Mouse (Mus musculus): ENCODE data around the gene Wdr25. TPM values are rescaled to one million over a fixed set of nuclear protein-coding genes. Genes with fewer than 3 reads are reported as not detected.

Wdr25 gene
- polyA plus RNA-seq, 1 experiment from 2014 or later, result 8.0 TPM

GRCm38 (mm10) chr12:108932113-108932512 is 38.7 kb downstream of the Wdr25 start:
- no peak overlapping the region for H3K4me2 ChIP-seq
- H3K4me3 ChIP-seq (ENCODE audit: low read depth, low read length), result no peak overlapping the region
- no peak for TF ChIP-seq CTCF (IDR thresholded peaks at IDR 0.05; ENCODE audit: low read depth)
- H3K9me3 ChIP-seq (ENCODE audit: low read depth, low read length), result no peaks in the 10 kb centered on the region
- H3K27me3 ChIP-seq (ENCODE audit: insufficient read depth, low read length), result no peaks in the 10 kb centered on the region
- H3K27ac ChIP-seq (ENCODE audit: low read depth), result no peak overlapping the region
- DNase-seq (no peak), ATAC-seq (ENCODE audit: insufficient read depth) (no peak)
- no peaks in the 10 kb centered on the region; the same call in 1 of the 2 replicates for H3K4me1 ChIP-seq (ENCODE audit: insufficient read depth)
- no peaks in the 10 kb centered on the region for H3K36me3 ChIP-seq (ENCODE audit: insufficient read depth)
- no peak overlapping the region for H3K9ac ChIP-seq
- WGBS, result 42% methylated on average over 3 of the region's 3 CpGs

DNA sequence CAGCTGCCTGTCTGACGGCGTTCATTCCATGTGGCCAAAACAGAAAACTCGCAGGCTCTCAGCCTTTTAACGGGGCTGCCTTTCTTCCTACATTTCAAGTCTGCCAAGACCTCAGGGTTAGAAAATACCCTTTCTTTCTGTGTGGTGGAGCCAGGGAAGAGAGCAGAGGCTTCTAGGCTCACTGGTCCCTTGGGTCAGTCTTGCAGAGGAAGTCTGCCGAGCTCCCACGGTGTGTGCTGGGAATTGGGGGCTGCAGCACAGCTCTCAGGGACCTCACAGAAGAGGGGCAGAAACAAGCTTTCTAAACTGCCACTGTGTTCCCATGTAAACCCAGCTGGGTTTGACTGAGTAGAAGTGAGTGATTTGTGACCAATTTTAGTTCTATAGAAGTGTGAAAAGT is 40.8 kb downstream of the Wdr25 start:
- no peaks in the 10 kb centered on the region for H3K9me3 ChIP-seq (ENCODE audit: low read depth, low read length)
- no peak for DNase-seq
- H3K4me1 ChIP-seq (ENCODE audit: insufficient read depth), result no peaks in the 10 kb centered on the region; the same call in 1 of the 2 replicates
- 76% methylated on average over 6 of the region's 6 CpGs for WGBS
- H3K4me2 ChIP-seq, result no peak overlapping the region
- no peak for ATAC-seq (ENCODE audit: insufficient read depth)
- H3K4me3 ChIP-seq (ENCODE audit: low read depth, low read length), result no peak overlapping the region
- no peaks in the 10 kb centered on the region for H3K36me3 ChIP-seq (ENCODE audit: insufficient read depth)
- no peak overlapping the region for H3K27ac ChIP-seq (ENCODE audit: low read depth)
- no peak for TF ChIP-seq CTCF (IDR thresholded peaks at IDR 0.05; ENCODE audit: low read depth)
- no peak overlapping the region for H3K9ac ChIP-seq
- H3K27me3 ChIP-seq (ENCODE audit: insufficient read depth, low read length), result no peaks in the 10 kb centered on the region

GRCm38 (mm10) chr12:108936834-108937233 is 43.4 kb downstream of the Wdr25 start:
- H3K27ac ChIP-seq (ENCODE audit: low read depth), result no peak overlapping the region
- ATAC-seq (ENCODE audit: insufficient read depth) (no peak), DNase-seq (no peak)
- H3K9ac ChIP-seq, result no peak overlapping the region
- no peaks in the 10 kb centered on the region for H3K27me3 ChIP-seq (ENCODE audit: insufficient read depth, low read length)
- 52% methylated on average over 6 of the region's 6 CpGs for WGBS
- H3K4me2 ChIP-seq, result no peak overlapping the region
- no peak overlapping the region for H3K4me3 ChIP-seq (ENCODE audit: low read depth, low read length)
- H3K9me3 ChIP-seq (ENCODE audit: low read depth, low read length), result no peaks in the 10 kb centered on the region
- no peaks in the 10 kb centered on the region for H3K4me1 ChIP-seq (ENCODE audit: insufficient read depth)
- TF ChIP-seq CTCF (IDR thresholded peaks at IDR 0.05; ENCODE audit: low read depth), result no peak
- no peaks in the 10 kb centered on the region for H3K36me3 ChIP-seq (ENCODE audit: insufficient read depth)

GRCm38 (mm10) chr12:108937506-108937905 is 44.1 kb downstream of the Wdr25 start:
- Histone ChIP-seq H3K36me3 (ENCODE audit: insufficient read depth) (no peaks in the 10 kb centered on the region), H3K4me1 (ENCODE audit: insufficient read depth) (no peaks in the 10 kb centered on the region), H3K27ac (ENCODE audit: low read depth) (no peak overlapping the region), H3K27me3 (ENCODE audit: insufficient read depth, low read length) (no peaks in the 10 kb centered on the region), H3K4me2 (no peak overlapping the region), H3K9ac (no peak overlapping the region), H3K4me3 (ENCODE audit: low read depth, low read length) (no peak overlapping the region), H3K9me3 (ENCODE audit: low read depth, low read length) (no peaks in the 10 kb centered on the region)
- DNase-seq (no peak), ATAC-seq (ENCODE audit: insufficient read depth) (no peak)
- TF ChIP-seq CTCF (IDR thresholded peaks at IDR 0.05; ENCODE audit: low read depth), result no peak
- 73% methylated on average over 4 of the region's 4 CpGs for WGBS

GRCm38 (mm10) chr12:108938844-108939243 is 45.4 kb downstream of the Wdr25 start:
- no peak overlapping the region for H3K27ac ChIP-seq (ENCODE audit: low read depth)
- no peak for TF ChIP-seq CTCF (IDR thresholded peaks at IDR 0.05; ENCODE audit: low read depth)

GRCm38 (mm10) chr12:108939317-108939716 is 45.9 kb downstream of the Wdr25 start:
- Histone ChIP-seq H3K9me3 (ENCODE audit: low read depth, low read length) (no peaks in the 10 kb centered on the region), H3K9ac (no peak overlapping the region), H3K27ac (ENCODE audit: low read depth) (no peak overlapping the region), H3K27me3 (ENCODE audit: insufficient read depth, low read length) (no peaks in the 10 kb centered on the region), H3K4me2 (no peak overlapping the region), H3K4me3 (ENCODE audit: low read depth, low read length) (no peak overlapping the region), H3K36me3 (ENCODE audit: insufficient read depth) (no peaks in the 10 kb centered on the region), H3K4me1 (ENCODE audit: insufficient read depth) (no peaks in the 10 kb centered on the region)
- DNase-seq, result no peak
- no peak for TF ChIP-seq CTCF (IDR thresholded peaks at IDR 0.05; ENCODE audit: low read depth)
- WGBS, result 62% methylated on average over 9 of the region's 9 CpGs
- no peak for ATAC-seq (ENCODE audit: insufficient read depth)

More at GRCm38 (mm10) chr12:108938844-108939243, 45.4 kb downstream of the Wdr25 start:
- H3K36me3 ChIP-seq (ENCODE audit: insufficient read depth), result no peaks in the 10 kb centered on the region
- H3K4me2 ChIP-seq, result no peak overlapping the region
- ATAC-seq (ENCODE audit: insufficient read depth), result no peak
- no peak overlapping the region for H3K4me3 ChIP-seq (ENCODE audit: low read depth, low read length)
- WGBS, result 81% methylated on average over 5 of the region's 5 CpGs
- H3K9me3 ChIP-seq (ENCODE audit: low read depth, low read length), result no peaks in the 10 kb centered on the region
- no peaks in the 10 kb centered on the region for H3K4me1 ChIP-seq (ENCODE audit: insufficient read depth)
- H3K9ac ChIP-seq, result no peak overlapping the region
- H3K27me3 ChIP-seq (ENCODE audit: insufficient read depth, low read length), result no peaks in the 10 kb centered on the region
- no peak for DNase-seq

GRCm38 (mm10) chr12:108940255-108940654 is 46.8 kb downstream of the Wdr25 start:
- Histone ChIP-seq H3K4me2 (no peak overlapping the region), H3K9ac (no peak overlapping the region), H3K4me3 (ENCODE audit: low read depth, low read length) (no peak overlapping the region), H3K9me3 (ENCODE audit: low read depth, low read length) (no peaks in the 10 kb centered on the region), H3K27me3 (ENCODE audit: insufficient read depth, low read length) (no peaks in the 10 kb centered on the region), H3K27ac (ENCODE audit: low read depth) (no peak overlapping the region), H3K4me1 (ENCODE audit: insufficient read depth) (no peaks in the 10 kb centered on the region), H3K36me3 (ENCODE audit: insufficient read depth) (no peaks in the 10 kb centered on the region)
- DNase-seq (no peak), ATAC-seq (ENCODE audit: insufficient read depth) (no peak)
- WGBS, result 27% methylated on average over 1 of the region's 1 CpGs
- TF ChIP-seq CTCF (IDR thresholded peaks at IDR 0.05; ENCODE audit: low read depth), result no peak

DNA sequence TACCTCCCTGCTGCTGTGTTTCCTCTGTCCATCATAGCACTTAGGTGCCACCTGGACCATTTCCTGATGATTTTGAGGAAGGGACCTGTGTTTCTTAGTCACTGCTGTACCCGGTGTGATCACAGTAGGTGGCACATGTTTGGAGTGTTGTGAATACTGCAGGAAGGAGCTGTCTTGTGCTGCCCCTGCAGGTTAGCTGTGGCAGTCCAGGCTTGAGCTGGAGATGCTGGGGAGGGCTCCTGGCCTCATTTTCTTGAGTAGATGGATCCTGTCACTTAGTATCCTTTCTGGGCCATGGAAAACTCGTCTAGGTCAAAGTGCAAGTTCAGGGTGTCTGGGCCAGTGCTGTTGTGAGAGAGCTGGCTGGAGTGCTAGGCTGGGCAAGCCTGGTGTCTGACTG is 47.9 kb downstream of the Wdr25 start:
- TF ChIP-seq CTCF (IDR thresholded peaks at IDR 0.05; ENCODE audit: low read depth), result no peak
- H3K9ac ChIP-seq, result no peak overlapping the region
- H3K4me3 ChIP-seq (ENCODE audit: low read depth, low read length), result no peak overlapping the region
- no peaks in the 10 kb centered on the region for H3K4me1 ChIP-seq (ENCODE audit: insufficient read depth)
- DNase-seq, result no peak
- H3K4me2 ChIP-seq, result no peak overlapping the region
- no peak for ATAC-seq (ENCODE audit: insufficient read depth)
- H3K9me3 ChIP-seq (ENCODE audit: low read depth, low read length), result no peaks in the 10 kb centered on the region
- H3K27me3 ChIP-seq (ENCODE audit: insufficient read depth, low read length), result no peaks in the 10 kb centered on the region
- H3K36me3 ChIP-seq (ENCODE audit: insufficient read depth), result no peaks in the 10 kb centered on the region
- no peak overlapping the region for H3K27ac ChIP-seq (ENCODE audit: low read depth)
- WGBS, result 39% methylated on average over 2 of the region's 2 CpGs

Data from lung, embryonic 14.5 days (tissue).